Mouse (Mus musculus) thymus, adult 2 months (tissue): Measurements from ENCODE around the gene Mindy4b-ps.

Source experiments
- CTCF ChIP-seq: fragments of 200-500 bp; IDR thresholded peaks from 2 replicates; pipeline ENCODE4 v1.5.1; 2012; ENCODE audit warnings: mild to moderate bottlenecking, control low read depth, low read length, moderate library complexity, borderline replicate concordance; ENCODE audit not compliant: control insufficient read depth, poor library complexity, insufficient read depth; ENCODE audit errors: extremely low read depth
- POLR2A ChIP-seq: fragments of 200-500 bp; IDR thresholded peaks from 2 replicates; pipeline ENCODE4 v1.6.1; 2012; ENCODE audit warnings: mild to moderate bottlenecking, low read length, control low read depth, moderate library complexity; ENCODE audit not compliant: control insufficient read depth, poor library complexity, insufficient read depth; ENCODE audit errors: extremely low read depth

DNA sequence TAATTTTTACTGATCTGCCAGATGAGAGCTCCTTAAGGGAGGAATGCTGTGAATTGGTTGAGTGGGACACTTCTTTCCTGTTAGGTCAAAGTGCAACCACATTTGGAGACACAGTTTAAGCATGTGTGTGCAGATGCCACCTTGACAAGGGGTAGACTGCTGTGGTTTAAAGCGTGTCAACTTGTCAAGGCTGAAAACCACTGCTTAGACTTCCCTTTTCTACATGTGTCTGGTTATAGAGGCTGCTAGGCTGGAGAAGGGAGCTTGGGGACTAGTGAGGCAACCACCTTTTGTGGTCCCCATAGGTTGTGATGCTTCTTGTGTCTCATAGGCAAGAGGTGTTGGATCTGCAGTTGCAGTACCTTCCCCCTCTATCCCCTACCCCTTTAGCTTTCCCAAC lies 74.2 kb downstream of the Mindy4b-ps start:
- TF ChIP-seq POLR2A (no peak), CTCF (no peak)
